Mouse (Mus musculus) limb, embryonic 10.5 days (tissue): Measurements from ENCODE around the gene Dlg2. TPM values are rescaled to one million over a fixed set of nuclear protein-coding genes. Genes with fewer than 3 reads are reported as not detected.

Experiments used
- DNase-seq: peaks from one replicate; pipeline ENCODE4 v3.0.0-alpha.2; 2017; ENCODE audit warnings: low spot score
- H3K27ac ChIP-seq: fragments of 300-500 bp; sonication (generic); 2 replicates; pipeline ENCODE4 v1.5.1; 2016; ENCODE audit warnings: mild to moderate bottlenecking
- H3K27me3 ChIP-seq: fragments of 300-500 bp; sonication (generic); 2 replicates; pipeline ENCODE4 v1.6.1; 2016; ENCODE audit warnings: low read depth, mild to moderate bottlenecking; ENCODE audit not compliant: poor library complexity, severe bottlenecking
- H3K36me3 ChIP-seq: fragments of 300-500 bp; sonication (generic); 2 replicates; pipeline ENCODE4 v1.6.1; 2016; ENCODE audit warnings: mild to moderate bottlenecking, moderate library complexity
- H3K4me1 ChIP-seq: fragments of 300-500 bp; sonication (generic); 2 replicates; pipeline ENCODE4 v1.6.1; 2016
- H3K4me3 ChIP-seq: fragments of 300-500 bp; sonication (generic); 2 replicates; pipeline ENCODE4 v1.5.1; 2016; ENCODE audit warnings: mild to moderate bottlenecking, moderate library complexity
- H3K9me3 ChIP-seq: fragments of 300-500 bp; sonication (generic); replicated peaks from 2 replicates; pipeline ENCODE4 v1.6.1; 2016; ENCODE audit warnings: mild to moderate bottlenecking
- WGBS: fragments of 180-500 bp; shearing (Covaris S2); methylation state at CpG from one replicate; pipeline ENCODE4 v1.1.7; 2016; 5-methylcytosine and 5-hydroxymethylcytosine counted together
- polyA plus RNA-seq: library from polyadenylated mRNA; unstranded; fragments of >200 nt; fragmentation: Nextera tagmentation; extraction: Ambion mirVana; gene quantifications from 2 replicates; pipeline ENCODE4 v1.2.1, GENCODE M21; 2016

Dlg2 gene
- polyA plus RNA-seq, 1 experiment from 2014 or later = 0.53 TPM

- peak overlapping the region; percentile 46 for H3K4me3 ChIP-seq
- peak; percentile 54 for DNase-seq
- WGBS = 15% methylated on average over 25 of the region's 25 CpGs
- no peaks in the 10 kb centered on the region for H3K9me3 ChIP-seq
- peaks cover 12% of the 10 kb centered on the region; the same call in 1 of the 2 replicates for H3K27me3 ChIP-seq
- H3K27ac ChIP-seq = peak overlapping the region; percentile 43; the same call in 1 of the 2 replicates
- H3K36me3 ChIP-seq = no peaks in the 10 kb centered on the region
- H3K4me1 ChIP-seq = peaks cover 20% of the 10 kb centered on the region
These were observed 614.6 kb downstream of the Dlg2 start for GRCm38 (mm10) chr7:91090830-91091683.

GRCm38 (mm10) chr7:91096467-91096866, 620.0 kb downstream of the Dlg2 start:
- Histone ChIP-seq H3K27ac (no peak overlapping the region), H3K9me3 (no peaks in the 10 kb centered on the region), H3K4me1 (peaks cover 3% of the 10 kb centered on the region), H3K36me3 (no peaks in the 10 kb centered on the region), H3K27me3 (no peaks in the 10 kb centered on the region), H3K4me3 (no peak overlapping the region)
- WGBS = 86% methylated on average over 7 of the region's 7 CpGs
- DNase-seq = no peak

GRCm38 (mm10) chr7:91098521-91098920, 622.0 kb downstream of the Dlg2 start:
- Histone ChIP-seq H3K27me3 (no peaks in the 10 kb centered on the region), H3K36me3 (no peaks in the 10 kb centered on the region), H3K4me1 (no peaks in the 10 kb centered on the region), H3K27ac (no peak overlapping the region), H3K9me3 (no peaks in the 10 kb centered on the region), H3K4me3 (no peak overlapping the region)
- DNase-seq = no peak
- 85% methylated on average over 3 of the region's 3 CpGs for WGBS

GRCm38 (mm10) chr7:91109575-91109974, 633.1 kb downstream of the Dlg2 start:
- 80% methylated on average over 3 of the region's 3 CpGs for WGBS
- H3K27ac ChIP-seq = no peak overlapping the region
- H3K4me3 ChIP-seq = no peak overlapping the region
- no peaks in the 10 kb centered on the region for H3K4me1 ChIP-seq
- no peak for DNase-seq
- no peaks in the 10 kb centered on the region for H3K9me3 ChIP-seq
- H3K27me3 ChIP-seq = no peaks in the 10 kb centered on the region
- H3K36me3 ChIP-seq = no peaks in the 10 kb centered on the region

GRCm38 (mm10) chr7:91132128-91132527, 655.7 kb downstream of the Dlg2 start:
- no peak overlapping the region for H3K4me3 ChIP-seq
- H3K9me3 ChIP-seq = no peaks in the 10 kb centered on the region
- no peak for DNase-seq
- no peaks in the 10 kb centered on the region for H3K27me3 ChIP-seq
- no peak overlapping the region for H3K27ac ChIP-seq
- H3K4me1 ChIP-seq = no peaks in the 10 kb centered on the region
- H3K36me3 ChIP-seq = no peaks in the 10 kb centered on the region
- WGBS = 87% methylated on average over 4 of the region's 4 CpGs

- Histone ChIP-seq H3K4me1 (no peaks in the 10 kb centered on the region), H3K4me3 (no peak overlapping the region), H3K9me3 (no peaks in the 10 kb centered on the region), H3K27me3 (no peaks in the 10 kb centered on the region), H3K36me3 (no peaks in the 10 kb centered on the region), H3K27ac (no peak overlapping the region)
- no peak for DNase-seq
- WGBS = 89% methylated on average over 1 of the region's 1 CpGs
These were observed 677.6 kb downstream of the Dlg2 start for GRCm38 (mm10) chr7:91154096-91154495.

- Histone ChIP-seq H3K27ac (no peak overlapping the region), H3K4me1 (no peaks in the 10 kb centered on the region), H3K27me3 (no peaks in the 10 kb centered on the region), H3K36me3 (no peaks in the 10 kb centered on the region), H3K9me3 (no peaks in the 10 kb centered on the region), H3K4me3 (no peak overlapping the region)
- 89% methylated on average over 5 of the region's 5 CpGs for WGBS
- no peak for DNase-seq
These were observed 682.7 kb downstream of the Dlg2 start for GRCm38 (mm10) chr7:91159144-91159543.

GRCm38 (mm10) chr7:91161643-91162175, 685.2 kb downstream of the Dlg2 start:
- no peak for DNase-seq
- 81% methylated on average over 2 of the region's 2 CpGs for WGBS

GRCm38 (mm10) chr7:91173560-91173959, 697.1 kb downstream of the Dlg2 start:
- no peak overlapping the region for H3K27ac ChIP-seq
- WGBS = 95% methylated on average over 2 of the region's 2 CpGs
- H3K4me1 ChIP-seq = no peaks in the 10 kb centered on the region
- H3K9me3 ChIP-seq = no peaks in the 10 kb centered on the region
- DNase-seq = no peak
- H3K27me3 ChIP-seq = no peaks in the 10 kb centered on the region
- no peak overlapping the region for H3K4me3 ChIP-seq
- H3K36me3 ChIP-seq = no peaks in the 10 kb centered on the region

More at GRCm38 (mm10) chr7:91161643-91162175, 685.2 kb downstream of the Dlg2 start:
- no peak overlapping the region for H3K27ac ChIP-seq
- no peak overlapping the region for H3K4me3 ChIP-seq
- no peaks in the 10 kb centered on the region for H3K27me3 ChIP-seq
- no peaks in the 10 kb centered on the region for H3K4me1 ChIP-seq
- no peaks in the 10 kb centered on the region for H3K36me3 ChIP-seq
- H3K9me3 ChIP-seq = no peaks in the 10 kb centered on the region

- no peak for DNase-seq
- Histone ChIP-seq H3K36me3 (no peaks in the 10 kb centered on the region), H3K4me1 (no peaks in the 10 kb centered on the region), H3K9me3 (no peaks in the 10 kb centered on the region), H3K4me3 (no peak overlapping the region), H3K27me3 (no peaks in the 10 kb centered on the region), H3K27ac (no peak overlapping the region)
- WGBS = 94% methylated on average over 2 of the region's 2 CpGs
These were observed 711.7 kb downstream of the Dlg2 start for GRCm38 (mm10) chr7:91188211-91188610.

- H3K4me1 ChIP-seq = no peaks in the 10 kb centered on the region
- 97% methylated on average over 1 of the region's 1 CpGs for WGBS
- no peak overlapping the region for H3K4me3 ChIP-seq
- no peak for DNase-seq
- H3K36me3 ChIP-seq = no peaks in the 10 kb centered on the region
- no peaks in the 10 kb centered on the region for H3K9me3 ChIP-seq
- no peaks in the 10 kb centered on the region for H3K27me3 ChIP-seq
- H3K27ac ChIP-seq = no peak overlapping the region
These were observed 722.9 kb downstream of the Dlg2 start for GRCm38 (mm10) chr7:91199372-91199771.

- no peaks in the 10 kb centered on the region for H3K27me3 ChIP-seq
- H3K27ac ChIP-seq = no peak overlapping the region
- H3K4me1 ChIP-seq = no peaks in the 10 kb centered on the region
- no peak overlapping the region for H3K4me3 ChIP-seq
- H3K9me3 ChIP-seq = no peaks in the 10 kb centered on the region
- no peaks in the 10 kb centered on the region for H3K36me3 ChIP-seq
- DNase-seq = no peak
- WGBS = 84% methylated on average over 5 of the region's 5 CpGs
These were observed 731.8 kb downstream of the Dlg2 start for GRCm38 (mm10) chr7:91208083-91208852.

- DNase-seq = no peak
- Histone ChIP-seq H3K27me3 (no peaks in the 10 kb centered on the region), H3K9me3 (no peaks in the 10 kb centered on the region), H3K27ac (no peak overlapping the region), H3K4me1 (no peaks in the 10 kb centered on the region), H3K36me3 (no peaks in the 10 kb centered on the region), H3K4me3 (no peak overlapping the region)
- 85% methylated on average over 6 of the region's 6 CpGs for WGBS
These were observed 732.5 kb downstream of the Dlg2 start for GRCm38 (mm10) chr7:91208973-91209372.
